Mouse (Mus musculus) lung, postnatal 0 days (tissue): Measurements from ENCODE around the gene Gpr182.
"Not testable (repeated sequence)": the region's sequence is repeated elsewhere in the genome, so short reads cannot be mapped to it uniquely, and the experiment has no call there.

Experiments used
- CTCF ChIP-seq: IDR thresholded peaks from 2 replicates; pipeline ENCODE4 v1.5.1; 2016; ENCODE audit warnings: antibody characterized with exemption, mild to moderate bottlenecking
- EP300 ChIP-seq: IDR thresholded peaks from 2 replicates; pipeline ENCODE4 v1.6.1; 2016; ENCODE audit warnings: antibody characterized with exemption, mild to moderate bottlenecking, control low read depth

DNA sequence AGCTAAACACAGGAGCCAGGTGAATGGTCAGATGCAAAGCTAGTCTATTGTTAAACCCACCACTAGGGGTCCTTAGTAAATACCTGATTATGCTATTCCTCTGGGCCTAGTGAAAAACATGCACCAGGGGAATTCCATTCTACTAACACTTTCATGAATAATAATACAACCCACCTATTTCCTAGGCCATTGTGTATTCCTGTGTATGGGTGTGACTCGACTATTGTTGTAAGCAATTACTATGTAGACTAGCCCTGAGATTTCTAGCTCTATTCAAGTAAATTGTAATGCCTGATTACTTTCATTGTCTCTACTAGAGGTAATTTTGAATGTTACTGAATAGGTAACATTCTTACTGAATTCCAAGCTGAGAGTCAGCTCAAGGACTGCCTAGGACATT lies 33.9 kb upstream of the Gpr182 start:
- TF ChIP-seq CTCF, EP300: not testable (repeated sequence)
